Mouse (Mus musculus) bone marrow, adult 2 months (tissue): ENCODE measurements around the gene Ikzf1.

Experiments
- CTCF ChIP-seq: fragments of 200-500 bp; IDR thresholded peaks from 2 replicates; pipeline ENCODE4 v1.5.1; 2011; ENCODE audit warnings: low read length, control low read depth; ENCODE audit not compliant: control insufficient read depth, insufficient read depth
- POLR2A ChIP-seq: fragments of 200-500 bp; IDR thresholded peaks from 2 replicates; pipeline ENCODE4 v1.6.1; 2011; ENCODE audit warnings: low read depth, mild to moderate bottlenecking, control low read depth, low read length, borderline replicate concordance; ENCODE audit not compliant: control insufficient read depth

- no peak for TF ChIP-seq CTCF
- TF ChIP-seq POLR2A: no peak
These were observed 85.9 kb downstream of the Ikzf1 start for GRCm38 (mm10) chr11:11770691-11771090.
